Mouse (Mus musculus): ENCODE measurements around the gene Maged2. TPM values are rescaled to one million over a fixed set of nuclear protein-coding genes. Genes with fewer than 3 reads are reported as not detected.
A peak's percentile ranks its signal among the peaks of the same experiment; 100 is the strongest.
"Not testable (repeated sequence)": the region's sequence is repeated elsewhere in the genome, so short reads cannot be mapped to it uniquely, and the experiment has no call there.

The Maged2 gene
- 100 to 1,000 TPM; 324 to 372 TPM for total RNA-seq (2021)
- long read RNA-seq, experiment 1, transcript Maged2-203 (13 exons, 2,183 nt): major isoform, 501 of 762 reads
- long read RNA-seq, experiment 1, transcript Maged2-204 (13 exons, 2,107 nt): minor isoform, 48 of 762 reads
- long read RNA-seq, experiment 1, partial matches to known transcripts: 127 of 762 reads
- long read RNA-seq, experiment 1, other reads (novel, unspliced or antisense): 86 of 762 reads
- long read RNA-seq, experiment 2, transcript Maged2-203 (13 exons, 2,183 nt): major isoform, 397 of 594 reads
- long read RNA-seq, experiment 2, transcript Maged2-204 (13 exons, 2,107 nt): minor isoform, 60 of 594 reads
- long read RNA-seq, experiment 2, partial matches to known transcripts: 93 of 594 reads
- long read RNA-seq, experiment 2, other reads (novel, unspliced or antisense): 44 of 594 reads

- peak; percentile 28 for DNase-seq
- intact Hi-C loops (cut with DNase I; ENCODE audit: low total_unique reads): no loop called here
Observed at GRCm38 (mm10) chrX:150814139-150814469, at the start of gene Maged2. Maged2 (minus strand) TSS chrX:150814345.

DNA sequence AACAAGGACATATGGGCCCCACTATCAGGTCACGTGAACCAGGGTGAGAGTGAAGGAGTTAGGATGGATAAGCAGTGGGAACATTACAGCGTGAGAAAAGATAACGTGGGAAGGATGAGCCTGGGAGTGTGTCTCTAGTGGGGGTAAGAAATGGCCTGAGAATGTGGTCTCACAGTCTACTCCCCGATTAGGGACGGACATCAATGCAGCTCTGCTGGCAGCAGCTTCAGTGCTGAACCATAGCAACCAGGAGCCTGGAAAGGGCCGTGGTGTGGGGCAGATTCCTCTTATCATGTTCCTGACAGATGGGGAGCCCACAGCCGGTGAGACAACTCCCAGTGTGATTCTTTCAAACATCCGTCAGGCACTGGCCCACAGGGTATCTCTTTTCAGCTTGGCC lies 34.1 kb upstream of the Maged2 start:
- no peak for DNase-seq
- intact Hi-C loops (cut with DNase I; ENCODE audit: low total_unique reads): no loop called here

- intact Hi-C loops (cut with DNase I; ENCODE audit: low total_unique reads); DNase-seq: not testable (repeated sequence)
Observed at GRCm38 (mm10) chrX:150845480-150846205, 31.5 kb upstream of the Maged2 start.

- intact Hi-C loops (cut with DNase I; ENCODE audit: low total_unique reads); DNase-seq: not testable (repeated sequence)
Observed at GRCm38 (mm10) chrX:150843257-150843656, 29.1 kb upstream of the Maged2 start.

DNA sequence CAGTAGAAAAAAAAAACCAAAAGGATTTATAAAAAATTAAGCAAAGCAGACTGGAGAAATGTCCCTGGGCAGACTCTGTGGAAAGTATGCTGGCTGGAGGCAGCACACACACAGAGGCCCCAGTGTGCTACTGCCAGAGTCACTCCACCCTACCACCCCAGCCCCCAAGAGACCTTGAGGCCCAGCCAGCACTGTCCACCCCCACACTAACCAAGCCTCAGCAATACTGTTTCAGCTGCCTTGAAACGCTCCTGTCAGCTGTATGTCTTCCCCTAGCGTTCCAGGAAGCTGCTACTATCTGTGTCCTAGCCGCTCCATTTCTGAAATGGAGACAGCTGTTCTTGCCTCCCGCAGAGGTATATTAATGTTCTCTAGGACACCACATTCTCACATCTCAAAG lies 16.2 kb upstream of the Maged2 start:
- DNase-seq: peak; percentile 40
- intact Hi-C loops (cut with DNase I; ENCODE audit: low total_unique reads): no loop called here

DNA sequence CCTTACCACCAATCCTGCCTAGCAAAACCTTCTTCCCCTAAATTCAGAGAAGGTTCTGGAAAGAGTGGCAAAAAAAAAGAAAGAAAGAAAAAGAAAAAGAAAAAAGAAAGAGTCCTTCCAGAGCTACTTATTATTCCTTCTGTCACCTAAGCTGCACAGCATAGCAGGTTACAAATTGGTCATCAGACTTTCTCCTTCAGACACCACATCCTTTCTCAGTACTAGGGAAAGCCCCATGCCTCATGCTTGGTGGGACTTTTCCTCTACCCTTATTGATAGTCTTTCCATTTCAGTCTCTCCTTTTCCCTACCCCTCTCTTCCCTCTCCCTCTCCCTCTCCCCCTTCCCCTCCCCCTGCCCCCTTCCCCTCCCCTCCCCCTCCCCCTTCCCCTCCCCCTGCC lies 3.1 kb upstream of the Maged2 start:
- intact Hi-C loops (cut with DNase I; ENCODE audit: low total_unique reads): no loop called here
- DNase-seq: no peak

GRCm38 (mm10) chrX:150815601-150816000 lies 1.5 kb upstream of the Maged2 start:
- DNase-seq: peak; percentile 19
- intact Hi-C loops (cut with DNase I; ENCODE audit: low total_unique reads): no loop called here

DNA sequence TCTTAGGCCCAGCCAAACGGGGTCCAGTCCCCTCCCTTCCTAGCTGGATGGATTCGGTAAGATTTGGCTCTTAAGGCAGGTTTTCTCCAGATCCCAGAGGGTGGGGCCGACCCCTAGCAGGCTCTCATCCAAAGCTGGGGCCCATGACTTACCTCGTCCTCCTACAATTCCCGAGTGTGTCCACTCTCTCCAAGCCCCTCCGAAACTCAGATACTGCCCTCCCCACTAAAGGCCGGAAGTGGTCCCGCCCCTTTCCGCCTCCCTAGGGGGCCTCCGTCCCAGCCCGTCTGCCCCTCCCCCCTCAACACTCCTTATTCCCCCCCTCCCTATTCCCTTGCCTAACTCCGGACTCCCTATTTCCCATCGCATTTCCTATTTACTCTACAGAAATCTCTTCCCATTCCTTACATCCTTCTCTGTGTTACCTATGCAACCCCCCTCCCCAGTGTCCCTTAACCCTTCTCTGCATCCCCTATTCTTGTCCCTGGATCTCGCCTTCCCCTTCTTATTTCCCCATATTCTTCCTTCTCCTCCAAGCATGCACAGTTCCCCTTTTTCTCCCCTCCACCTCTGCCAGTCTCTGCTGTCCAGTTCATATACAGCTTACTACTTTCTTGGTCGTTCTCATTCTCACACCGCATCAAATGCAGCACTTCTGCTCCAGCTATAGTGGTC lies 544 bp downstream of the Maged2 start:
- DNase-seq: peak; percentile 67
- intact Hi-C loops (cut with DNase I; ENCODE audit: low total_unique reads): no loop called here

DNA sequence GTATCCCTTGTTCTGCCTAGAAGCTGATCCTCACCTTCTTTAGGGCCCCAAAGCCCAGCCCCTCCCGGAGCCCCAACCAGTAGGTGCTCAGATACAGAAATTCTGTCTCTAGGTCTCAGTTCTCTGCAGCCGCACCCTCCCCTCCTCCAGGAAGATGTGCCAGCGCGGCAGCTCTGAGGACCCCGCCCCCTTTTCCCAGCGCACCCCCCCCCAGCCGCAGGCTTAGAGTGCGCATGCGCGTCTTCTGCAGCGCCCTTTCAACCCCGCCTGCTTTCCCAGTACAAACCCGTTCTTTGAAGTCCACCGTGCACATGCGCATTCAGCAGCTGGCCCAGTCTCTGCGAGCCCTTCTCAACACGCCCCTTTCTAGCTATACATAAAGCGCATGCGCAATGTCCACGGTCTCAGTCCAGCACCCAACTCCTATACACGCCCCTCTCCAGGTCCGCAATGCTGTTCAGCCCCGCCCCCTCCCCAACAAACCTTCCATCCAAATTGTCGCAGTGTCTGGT lies 1.3 kb downstream of the Maged2 start:
- DNase-seq: peak; percentile 89
- intact Hi-C loops (cut with DNase I; ENCODE audit: low total_unique reads): no loop called here

GRCm38 (mm10) chrX:150800987-150801386 lies 13.2 kb downstream of the Maged2 start:
- DNase-seq; intact Hi-C loops (cut with DNase I; ENCODE audit: low total_unique reads): not testable (repeated sequence)

DNA sequence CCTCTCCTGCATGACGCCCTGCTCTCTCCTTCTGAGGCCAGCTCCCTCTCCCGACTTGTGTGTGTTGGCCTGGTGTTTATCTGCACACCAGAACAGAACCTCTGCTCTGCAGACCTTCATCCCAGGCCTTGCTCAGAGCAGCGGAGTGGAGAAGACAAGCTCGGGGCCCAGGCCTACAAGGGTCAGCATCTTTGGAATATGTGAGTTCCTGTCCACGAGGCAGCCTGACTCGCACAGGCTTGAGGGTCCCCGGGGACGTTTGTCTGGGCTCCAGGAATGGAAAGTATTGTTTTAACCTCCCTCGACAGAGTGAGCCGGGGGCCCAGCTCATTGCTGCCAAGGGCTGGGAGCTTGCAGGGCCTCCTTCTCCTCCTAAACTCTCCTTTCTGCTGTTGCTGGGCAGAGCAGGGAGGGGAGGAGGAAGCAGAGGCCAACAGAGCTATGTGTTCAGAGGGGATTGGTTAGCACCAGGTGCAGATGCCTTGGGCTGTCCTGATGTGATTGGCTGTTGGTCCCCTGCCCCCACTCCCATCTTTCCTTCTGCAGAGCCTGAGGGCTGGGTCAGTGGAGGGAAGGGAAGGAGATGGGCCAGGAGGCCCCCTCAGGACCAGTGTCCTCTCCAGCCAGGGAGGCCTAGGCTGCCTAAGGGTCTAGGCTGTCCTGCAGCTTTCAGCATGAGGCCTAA lies 15.5 kb downstream of the Maged2 start:
- DNase-seq; intact Hi-C loops (cut with DNase I; ENCODE audit: low total_unique reads): not testable (repeated sequence)

Other genes starting within 250 kb of the Maged2 start
- 10 to 100 TPM in 1 of 2 experiments, 1 to 10 TPM in 1; 5.9 to 38.4 TPM for gene Pfkfb1, start 226.1 kb downstream of the Maged2 start, total RNA-seq (2021)
- 10 to 100 TPM in 1 of 2 experiments, 1 to 10 TPM in 1; 4.8 to 14.1 TPM for gene Apex2, start 224.5 kb downstream of the Maged2 start, total RNA-seq (2021)
- 1 to 10 TPM; 1.8 to 1.9 TPM for gene Tro, start 156.8 kb downstream of the Maged2 start, total RNA-seq (2021)
- 10 to 100 TPM; 32.9 to 35.0 TPM for gene Gnl3l, start 203.0 kb upstream of the Maged2 start, total RNA-seq (2021)
- 1 to 10 TPM; 4.7 to 5.6 TPM for gene Fgd1, start 231.8 kb upstream of the Maged2 start, total RNA-seq (2021)